Mouse (Mus musculus) effector memory CD4-positive, alpha-beta T cell, adult 5 months (primary cell): ENCODE measurements around the gene Gm8232. TPM values are rescaled to one million over a fixed set of nuclear protein-coding genes. Genes with fewer than 3 reads are reported as not detected.

ENCODE experiments used
- polyA plus RNA-seq: library from polyadenylated mRNA; unstranded; fragments of 100-300 nt; shearing (Covaris generic); gene quantifications from one replicate; pipeline ENCODE4 v1.2.1, GENCODE M21; 2017

The Gm8232 gene
- polyA plus RNA-seq: not detected

DNA sequence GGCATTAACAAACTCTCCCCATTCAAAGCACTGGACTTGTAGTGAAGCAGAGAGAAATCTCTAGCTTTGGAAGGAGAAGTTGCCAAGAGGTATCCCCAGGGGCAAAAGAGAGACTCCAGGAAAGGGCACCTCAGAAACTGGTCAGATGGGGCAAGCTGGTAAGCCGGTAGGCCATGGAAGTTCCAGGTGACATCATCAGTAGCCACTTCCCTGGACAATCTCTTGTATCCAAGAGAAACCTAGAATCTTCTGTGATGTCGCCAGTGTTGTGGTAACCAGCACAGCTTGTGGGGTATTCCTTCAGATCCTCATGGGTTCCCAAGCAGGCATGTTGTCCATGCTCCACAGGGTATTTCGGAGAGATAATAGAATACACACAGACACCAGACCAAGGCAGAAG is at the start of gene Gm8232:
Gene Gm8232, plus strand, starts transcription at position 301 of the 400 bp plus-strand sequence.

DNA sequence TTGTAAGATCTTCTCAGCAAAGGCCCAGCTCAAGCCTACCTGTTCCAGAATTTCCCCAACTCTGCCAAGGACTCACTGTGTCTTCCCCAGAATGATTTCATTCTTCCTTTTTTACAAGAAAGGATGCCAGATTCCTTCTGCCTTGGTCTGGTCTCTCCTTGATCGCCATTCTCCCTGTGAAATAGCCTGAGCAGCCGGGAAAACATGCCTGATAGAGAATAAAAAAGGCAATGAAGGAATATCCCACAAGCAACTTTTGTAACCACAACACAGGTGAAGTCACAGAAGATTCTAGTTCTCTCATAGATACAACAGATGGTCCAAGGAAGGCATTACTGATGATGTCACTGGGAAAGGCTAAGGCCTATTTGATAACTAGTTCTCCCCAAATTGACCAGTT is 22.8 kb upstream of the Gm8232 start, which contains the start of gene Gm3371:
Gene Gm3371, minus strand, starts transcription at position 101 of the 400 bp plus-strand sequence.

Other genes with a start within 250 kb of the Gm8232 start
- not detected for gene Gm8212, start 236.0 kb upstream of the Gm8232 start, polyA plus RNA-seq
- gene 4930503E14Rik, start 220.4 kb upstream of the Gm8232 start, polyA plus RNA-seq: not detected
- gene Gm8220, start 148.1 kb upstream of the Gm8232 start, polyA plus RNA-seq: not detected
- not detected for gene Gm5930, start 95.1 kb upstream of the Gm8232 start, polyA plus RNA-seq
- gene Gm8229, start 68.3 kb upstream of the Gm8232 start, polyA plus RNA-seq: not detected
- gene Gm3371, start 22.9 kb upstream of the Gm8232 start, polyA plus RNA-seq: not detected
- not detected for gene BC061237, start 58.8 kb downstream of the Gm8232 start, polyA plus RNA-seq
- not detected for gene Gm17093, start 84.6 kb downstream of the Gm8232 start, polyA plus RNA-seq
- gene Gm8247, start 149.5 kb downstream of the Gm8232 start, polyA plus RNA-seq: not detected
- not detected for gene Gm5624, start 194.3 kb downstream of the Gm8232 start, polyA plus RNA-seq